Mouse (Mus musculus) liver, embryonic 15.5 days (tissue): ENCODE results near the gene Tst. TPM values are rescaled to one million over a fixed set of nuclear protein-coding genes. Genes with fewer than 3 reads are reported as not detected.
A peak's percentile ranks its signal among the peaks of the same experiment; 100 is the strongest.

Experiments
- ATAC-seq: fragments of 200-750 bp; cut with Nextera tagmentation; 2 replicates; pipeline ENCODE4 v1.8.0; 2017; ENCODE audit warnings: moderate number of reproducible peaks, mild to moderate bottlenecking, moderate library complexity; ENCODE audit not compliant: insufficient read depth
- H3K27ac ChIP-seq: fragments of 300-500 bp; sonication (generic); replicated peaks from 2 replicates; pipeline ENCODE4 v1.5.1; 2015; ENCODE audit warnings: mild to moderate bottlenecking, inconsistent platforms
- H3K27me3 ChIP-seq: fragments of 300-500 bp; sonication (generic); 2 replicates; pipeline ENCODE4 v1.6.1; 2015; ENCODE audit warnings: mild to moderate bottlenecking, inconsistent platforms
- H3K36me3 ChIP-seq: fragments of 300-500 bp; sonication (generic); replicated peaks from 2 replicates; pipeline ENCODE4 v1.6.1; 2015; ENCODE audit warnings: moderate library complexity, mild to moderate bottlenecking, inconsistent platforms
- H3K4me1 ChIP-seq: fragments of 300-500 bp; sonication (generic); replicated peaks from 2 replicates; pipeline ENCODE4 v1.6.1; 2015; ENCODE audit warnings: inconsistent platforms
- H3K4me2 ChIP-seq: fragments of 300-500 bp; sonication (generic); 2 replicates; pipeline ENCODE4 v1.6.1; 2015; ENCODE audit warnings: moderate library complexity, mild to moderate bottlenecking, inconsistent platforms
- H3K4me3 ChIP-seq: fragments of 300-500 bp; sonication (generic); replicated peaks from 2 replicates; pipeline ENCODE4 v1.5.1; 2015; ENCODE audit warnings: mild to moderate bottlenecking, inconsistent platforms
- H3K9ac ChIP-seq: fragments of 300-500 bp; sonication (generic); 2 replicates; pipeline ENCODE4 v1.6.1; 2015; ENCODE audit warnings: moderate library complexity, mild to moderate bottlenecking, inconsistent platforms
- H3K9me3 ChIP-seq: fragments of 300-500 bp; sonication (generic); replicated peaks from 2 replicates; pipeline ENCODE4 v1.6.1; 2016; ENCODE audit warnings: inconsistent platforms
- WGBS: fragments of 180-500 bp; shearing (Covaris S2); methylation state at CpG from one replicate; pipeline ENCODE4 v1.1.7; 2015; ENCODE audit warnings: mixed read lengths; ENCODE audit not compliant: insufficient replicate concordance; 5-methylcytosine and 5-hydroxymethylcytosine counted together
- polyA plus RNA-seq: library from polyadenylated mRNA; unstranded; fragments of >200 nt; fragmentation: Nextera tagmentation; extraction: Ambion mirVana; gene quantifications from 2 replicates; pipeline ENCODE4 v1.2.1, GENCODE M21; 2015

Tst gene
- 200 and 245 TPM in 2 replicates for polyA plus RNA-seq

- H3K4me1 ChIP-seq, result peaks cover 89% of the 10 kb centered on the region
- H3K27me3 ChIP-seq, result peaks cover 15% of the 10 kb centered on the region
- peak within 1 kb of the TSS; percentile 93 for H3K9ac ChIP-seq
- ATAC-seq, result peak; percentile 61
- H3K9me3 ChIP-seq, result no peaks in the 10 kb centered on the region
- peak within 1 kb of the TSS; percentile 78 for H3K4me3 ChIP-seq
- WGBS, result 2% methylated on average over 34 of the region's 34 CpGs
- H3K4me2 ChIP-seq, result peak within 1 kb of the TSS; percentile 96
- H3K36me3 ChIP-seq, result peaks cover 20% of the 10 kb centered on the region
- H3K27ac ChIP-seq, result peak within 1 kb of the TSS; percentile 99
These were observed at the start of gene Tst for GRCm38 (mm10) chr15:78405517-78406211. Gene Tst (minus strand): TSS chr15:78405907.

- no peak overlapping the region for H3K9ac ChIP-seq
- no peak overlapping the region for H3K4me2 ChIP-seq
- 27% methylated on average over 4 of the region's 4 CpGs for WGBS
- no peak for ATAC-seq
- H3K4me1 ChIP-seq, result peaks cover 12% of the 10 kb centered on the region
- no peak overlapping the region for H3K4me3 ChIP-seq
- 0 out of 2 replicates have a peak, but pooled peaks cover 8% of the 10 kb centered on the region for H3K36me3 ChIP-seq
- no peak overlapping the region for H3K27ac ChIP-seq
- H3K27me3 ChIP-seq, result no peaks in the 10 kb centered on the region
- H3K9me3 ChIP-seq, result no peaks in the 10 kb centered on the region
These were observed 49.5 kb upstream of the Tst start for GRCm38 (mm10) chr15:78455168-78455567.

- H3K4me1 ChIP-seq, result peaks cover 34% of the 10 kb centered on the region
- H3K4me3 ChIP-seq, result no peak overlapping the region
- H3K9ac ChIP-seq, result no peak overlapping the region
- 0 out of 2 replicates have a peak, but pooled peaks cover 8% of the 10 kb centered on the region for H3K36me3 ChIP-seq
- ATAC-seq, result no peak
- 67% methylated on average over 3 of the region's 3 CpGs for WGBS
- no peak overlapping the region for H3K27ac ChIP-seq
- H3K9me3 ChIP-seq, result no peaks in the 10 kb centered on the region
- H3K27me3 ChIP-seq, result no peaks in the 10 kb centered on the region
- H3K4me2 ChIP-seq, result no peak overlapping the region
These were observed 47.2 kb upstream of the Tst start for GRCm38 (mm10) chr15:78452929-78453328.

- H3K36me3 ChIP-seq, result 0 out of 2 replicates have a peak, but pooled peaks cover 8% of the 10 kb centered on the region
- H3K4me1 ChIP-seq, result peaks cover 36% of the 10 kb centered on the region
- ATAC-seq, result no peak
- no peak overlapping the region for H3K27ac ChIP-seq
- H3K4me3 ChIP-seq, result no peak overlapping the region
- WGBS, result 54% methylated on average over 2 of the region's 2 CpGs
- no peak overlapping the region for H3K4me2 ChIP-seq
- no peaks in the 10 kb centered on the region for H3K9me3 ChIP-seq
- no peaks in the 10 kb centered on the region for H3K27me3 ChIP-seq
- no peak overlapping the region for H3K9ac ChIP-seq
These were observed 45.5 kb upstream of the Tst start for GRCm38 (mm10) chr15:78451201-78451600.

- Histone ChIP-seq H3K4me3 (no peak overlapping the region), H3K9me3 (no peaks in the 10 kb centered on the region), H3K9ac (no peak overlapping the region), H3K4me1 (peaks cover 36% of the 10 kb centered on the region), H3K27ac (0 out of 2 replicates have a peak overlapping the region, but pooled peaks have one; percentile 15), H3K27me3 (no peaks in the 10 kb centered on the region), H3K36me3 (0 out of 2 replicates have a peak, but pooled peaks cover 8% of the 10 kb centered on the region), H3K4me2 (0 out of 2 replicates have a peak overlapping the region, but pooled peaks have one; percentile 18)
- 62% methylated on average over 6 of the region's 6 CpGs for WGBS
- no peak for ATAC-seq
These were observed 44.7 kb upstream of the Tst start for GRCm38 (mm10) chr15:78450419-78450768.

- H3K36me3 ChIP-seq, result 0 out of 2 replicates have a peak, but pooled peaks cover 8% of the 10 kb centered on the region
- H3K4me2 ChIP-seq, result 0 out of 2 replicates have a peak overlapping the region, but pooled peaks have one; percentile 18
- no peak for ATAC-seq
- H3K4me1 ChIP-seq, result peaks cover 36% of the 10 kb centered on the region
- H3K9ac ChIP-seq, result no peak overlapping the region
- 21% methylated on average over 7 of the region's 7 CpGs for WGBS
- H3K27me3 ChIP-seq, result no peaks in the 10 kb centered on the region
- H3K4me3 ChIP-seq, result no peak overlapping the region
- H3K9me3 ChIP-seq, result no peaks in the 10 kb centered on the region
- peak overlapping the region; percentile 15; the same call in 1 of the 2 replicates for H3K27ac ChIP-seq
These were observed 44.1 kb upstream of the Tst start for GRCm38 (mm10) chr15:78449694-78450418.

GRCm38 (mm10) chr15:78449131-78449530 is 43.4 kb upstream of the Tst start:
- Histone ChIP-seq H3K27ac (peak overlapping the region; percentile 0; the same call in 1 of the 2 replicates), H3K9me3 (no peaks in the 10 kb centered on the region), H3K36me3 (0 out of 2 replicates have a peak, but pooled peaks cover 7% of the 10 kb centered on the region), H3K9ac (peak overlapping the region; percentile 38; the same call in 1 of the 2 replicates), H3K27me3 (no peaks in the 10 kb centered on the region), H3K4me3 (no peak overlapping the region), H3K4me2 (no peak overlapping the region), H3K4me1 (peaks cover 36% of the 10 kb centered on the region)
- peak; percentile 7; the same call in 1 of the 2 replicates for ATAC-seq
- WGBS, result 37% methylated on average over 6 of the region's 6 CpGs

- WGBS, result under 1% methylated on average over 22 of the region's 22 CpGs
- peak; percentile 40; the same call in 1 of the 2 replicates for ATAC-seq
- peak overlapping the region; percentile 58 for H3K9ac ChIP-seq
- H3K9me3 ChIP-seq, result no peaks in the 10 kb centered on the region
- H3K27me3 ChIP-seq, result no peaks in the 10 kb centered on the region
- H3K4me1 ChIP-seq, result peaks cover 36% of the 10 kb centered on the region
- peak overlapping the region; percentile 55 for H3K4me3 ChIP-seq
- 0 out of 2 replicates have a peak, but pooled peaks cover 2% of the 10 kb centered on the region for H3K36me3 ChIP-seq
- H3K4me2 ChIP-seq, result peak overlapping the region; percentile 85
- peak overlapping the region; percentile 67 for H3K27ac ChIP-seq
These were observed 42.2 kb upstream of the Tst start for GRCm38 (mm10) chr15:78447746-78448535.

- Histone ChIP-seq H3K9me3 (no peaks in the 10 kb centered on the region), H3K36me3 (no peaks in the 10 kb centered on the region), H3K4me2 (no peak overlapping the region), H3K9ac (no peak overlapping the region), H3K27ac (no peak overlapping the region), H3K4me3 (no peak overlapping the region), H3K27me3 (no peaks in the 10 kb centered on the region; the same call in 1 of the 2 replicates), H3K4me1 (peaks cover 36% of the 10 kb centered on the region)
- ATAC-seq, result no peak
- 45% methylated on average over 7 of the region's 7 CpGs for WGBS
These were observed 41.4 kb upstream of the Tst start for GRCm38 (mm10) chr15:78447121-78447520.

- WGBS, result 54% methylated on average over 6 of the region's 6 CpGs
- no peaks in the 10 kb centered on the region; the same call in 1 of the 2 replicates for H3K27me3 ChIP-seq
These were observed 38.1 kb upstream of the Tst start for GRCm38 (mm10) chr15:78443857-78444256.

More at GRCm38 (mm10) chr15:78443857-78444256, 38.1 kb upstream of the Tst start:
- no peak for ATAC-seq
- no peak overlapping the region for H3K9ac ChIP-seq
- H3K9me3 ChIP-seq, result no peaks in the 10 kb centered on the region
- H3K4me1 ChIP-seq, result peaks cover 11% of the 10 kb centered on the region
- no peak overlapping the region for H3K4me3 ChIP-seq
- H3K36me3 ChIP-seq, result no peaks in the 10 kb centered on the region
- H3K27ac ChIP-seq, result no peak overlapping the region
- H3K4me2 ChIP-seq, result no peak overlapping the region
